Mouse (Mus musculus): Measurements from ENCODE around the gene Hspa5. TPM values are rescaled to one million over a fixed set of nuclear protein-coding genes. Genes with fewer than 3 reads are reported as not detected.
"Not testable (repeated sequence)": the region's sequence is repeated elsewhere in the genome, so short reads cannot be mapped to it uniquely, and the experiment has no call there.

The Hspa5 gene
- polyA plus RNA-seq, 1 experiment from 2014 or later: 505 TPM

GRCm38 (mm10) chr2:34773673-34774072 is 1.9 kb downstream of the Hspa5 start:
- Histone ChIP-seq H3K27ac (replicated peaks) (no peak overlapping the region), H3K9ac (peak overlapping the region; percentile 97), H3K4me1 (replicated peaks) (peaks cover 67% of the 10 kb centered on the region), H3K36me3 (peaks cover 56% of the 10 kb centered on the region), H3K4me3 (peak overlapping the region; percentile 79), H3K9me3 (no peaks in the 10 kb centered on the region), H3K4me2 (peak overlapping the region; percentile 83), H3K27me3 (no peaks in the 10 kb centered on the region)
- no peak for ATAC-seq (ENCODE audit: low read depth)
- WGBS: 89% methylated on average over 4 of the region's 4 CpGs

- H3K9ac ChIP-seq: peak overlapping the region; percentile 41; the same call in 1 of the 2 replicates
- H3K27ac ChIP-seq (replicated peaks): no peak overlapping the region
- H3K4me3 ChIP-seq: peak overlapping the region; percentile 79
- H3K4me2 ChIP-seq: peak overlapping the region; percentile 83
- peaks cover 67% of the 10 kb centered on the region for H3K4me1 ChIP-seq (replicated peaks)
- peaks cover 63% of the 10 kb centered on the region for H3K36me3 ChIP-seq
- no peaks in the 10 kb centered on the region for H3K9me3 ChIP-seq
- 91% methylated on average over 6 of the region's 6 CpGs for WGBS
- no peaks in the 10 kb centered on the region for H3K27me3 ChIP-seq
- no peak for ATAC-seq (ENCODE audit: low read depth)
Observed at GRCm38 (mm10) chr2:34774493-34774892, 2.7 kb downstream of the Hspa5 start.

- no peaks in the 10 kb centered on the region for H3K27me3 ChIP-seq
- no peak overlapping the region for H3K9ac ChIP-seq
- no peaks in the 10 kb centered on the region for H3K9me3 ChIP-seq
- H3K4me3 ChIP-seq: peak overlapping the region; percentile 22; the same call in 1 of the 2 replicates
- peak overlapping the region; percentile 83 for H3K4me2 ChIP-seq
- no peak overlapping the region for H3K27ac ChIP-seq (replicated peaks)
- H3K36me3 ChIP-seq: peaks cover 85% of the 10 kb centered on the region
- H3K4me1 ChIP-seq (replicated peaks): peaks cover 59% of the 10 kb centered on the region
- WGBS: 70% methylated on average over 1 of the region's 1 CpGs
- ATAC-seq (ENCODE audit: low read depth): no peak
Observed at GRCm38 (mm10) chr2:34777237-34777868, 5.6 kb downstream of the Hspa5 start.

GRCm38 (mm10) chr2:34783064-34784020 is 11.6 kb downstream of the Hspa5 start:
- no peaks in the 10 kb centered on the region for H3K27me3 ChIP-seq
- ATAC-seq (ENCODE audit: low read depth): no peak
- H3K36me3 ChIP-seq: peaks cover 71% of the 10 kb centered on the region
- H3K4me2 ChIP-seq: no peak overlapping the region
- 92% methylated on average over 14 of the region's 14 CpGs for WGBS
- no peak overlapping the region for H3K9ac ChIP-seq
- H3K27ac ChIP-seq (replicated peaks): no peak overlapping the region
- peaks cover 3% of the 10 kb centered on the region for H3K4me1 ChIP-seq (replicated peaks)
- no peaks in the 10 kb centered on the region for H3K9me3 ChIP-seq
- H3K4me3 ChIP-seq: no peak overlapping the region

- no peak for ATAC-seq (ENCODE audit: low read depth)
- WGBS: 80% methylated on average over 2 of the region's 2 CpGs
- Histone ChIP-seq H3K36me3 (peaks cover 64% of the 10 kb centered on the region), H3K9ac (no peak overlapping the region), H3K27ac (replicated peaks) (no peak overlapping the region), H3K4me3 (no peak overlapping the region), H3K9me3 (no peaks in the 10 kb centered on the region), H3K4me2 (no peak overlapping the region), H3K27me3 (no peaks in the 10 kb centered on the region), H3K4me1 (replicated peaks) (no peaks in the 10 kb centered on the region)
Observed at GRCm38 (mm10) chr2:34784085-34784484, 12.3 kb downstream of the Hspa5 start.

GRCm38 (mm10) chr2:34790282-34790681 is 18.5 kb downstream of the Hspa5 start:
- no peaks in the 10 kb centered on the region for H3K4me1 ChIP-seq (replicated peaks)
- no peaks in the 10 kb centered on the region for H3K9me3 ChIP-seq
- no peak for ATAC-seq (ENCODE audit: low read depth)
- H3K27me3 ChIP-seq: no peaks in the 10 kb centered on the region
- H3K27ac ChIP-seq (replicated peaks): no peak overlapping the region
- H3K4me3 ChIP-seq: no peak overlapping the region
- WGBS: 92% methylated on average over 8 of the region's 8 CpGs
- H3K36me3 ChIP-seq: peaks cover 32% of the 10 kb centered on the region
- no peak overlapping the region for H3K9ac ChIP-seq
- no peak overlapping the region for H3K4me2 ChIP-seq

- 93% methylated on average over 2 of the region's 2 CpGs for WGBS
- not testable (repeated sequence) for ATAC-seq (ENCODE audit: low read depth); H3K4me1 ChIP-seq (replicated peaks); H3K27me3 ChIP-seq; H3K27ac ChIP-seq (replicated peaks); H3K4me3 ChIP-seq; H3K9ac ChIP-seq; H3K9me3 ChIP-seq; H3K4me2 ChIP-seq
- peaks cover 19% of the 10 kb centered on the region for H3K36me3 ChIP-seq
Observed at GRCm38 (mm10) chr2:34792543-34792942, 20.8 kb downstream of the Hspa5 start.

- 98% methylated on average over 2 of the region's 2 CpGs for WGBS
- H3K4me3 ChIP-seq: no peak overlapping the region
- H3K9me3 ChIP-seq: no peaks in the 10 kb centered on the region
- no peak overlapping the region for H3K27ac ChIP-seq (replicated peaks)
- no peak overlapping the region for H3K4me2 ChIP-seq
- peaks cover 7% of the 10 kb centered on the region for H3K4me1 ChIP-seq (replicated peaks)
- H3K36me3 ChIP-seq: peaks cover 18% of the 10 kb centered on the region
- no peaks in the 10 kb centered on the region for H3K27me3 ChIP-seq
- H3K9ac ChIP-seq: no peak overlapping the region
- no peak for ATAC-seq (ENCODE audit: low read depth)
Observed at GRCm38 (mm10) chr2:34794511-34794910, 22.7 kb downstream of the Hspa5 start.

- Histone ChIP-seq H3K4me3 (no peak overlapping the region), H3K27ac (replicated peaks) (no peak overlapping the region), H3K9me3 (no peaks in the 10 kb centered on the region), H3K36me3 (peaks cover 14% of the 10 kb centered on the region), H3K9ac (no peak overlapping the region), H3K4me2 (no peak overlapping the region), H3K27me3 (no peaks in the 10 kb centered on the region), H3K4me1 (replicated peaks) (peaks cover 10% of the 10 kb centered on the region)
- 94% methylated on average over 7 of the region's 7 CpGs for WGBS
- ATAC-seq (ENCODE audit: low read depth): no peak
Observed at GRCm38 (mm10) chr2:34795426-34795825, 23.7 kb downstream of the Hspa5 start.

GRCm38 (mm10) chr2:34799357-34800256 is 27.8 kb downstream of the Hspa5 start, which contains the start of gene Rabepk:
Gene Rabepk, minus strand, starts transcription at chr2:34799912.
- H3K4me2 ChIP-seq: peak within 1 kb of the TSS; percentile 77
- no peaks in the 10 kb centered on the region for H3K27me3 ChIP-seq
- H3K4me1 ChIP-seq (replicated peaks): peaks cover 26% of the 10 kb centered on the region
- H3K9ac ChIP-seq: peak within 1 kb of the TSS; percentile 74
- 5% methylated on average over 44 of the region's 44 CpGs for WGBS
- H3K36me3 ChIP-seq: peaks cover 5% of the 10 kb centered on the region; the same call in 1 of the 2 replicates
- no peak within 1 kb of the TSS for H3K27ac ChIP-seq (replicated peaks)
- no peaks in the 10 kb centered on the region for H3K9me3 ChIP-seq
- H3K4me3 ChIP-seq: peak within 1 kb of the TSS; percentile 61
- ATAC-seq (ENCODE audit: low read depth): peak; percentile 45

GRCm38 (mm10) chr2:34800371-34800770 is 28.6 kb downstream of the Hspa5 start:
- H3K4me2 ChIP-seq: peak overlapping the region; percentile 77
- H3K36me3 ChIP-seq: peaks cover under 1% of the 10 kb centered on the region
- H3K27ac ChIP-seq (replicated peaks): no peak overlapping the region
- peaks cover 27% of the 10 kb centered on the region for H3K4me1 ChIP-seq (replicated peaks)
- no peaks in the 10 kb centered on the region for H3K27me3 ChIP-seq
- ATAC-seq (ENCODE audit: low read depth): no peak
- no peaks in the 10 kb centered on the region for H3K9me3 ChIP-seq
- no peak overlapping the region for H3K9ac ChIP-seq
- WGBS: 86% methylated on average over 7 of the region's 7 CpGs
- H3K4me3 ChIP-seq: no peak overlapping the region; the same call in 1 of the 2 replicates

Measured in neural tube, embryonic 13.5 days (tissue).